Mouse (Mus musculus): ENCODE data around the gene Abcb1b. TPM values are rescaled to one million over a fixed set of nuclear protein-coding genes. Genes with fewer than 3 reads are reported as not detected.
"Not testable (repeated sequence)": the region's sequence is repeated elsewhere in the genome, so short reads cannot be mapped to it uniquely, and the experiment has no call there.

Abcb1b gene
- polyA plus RNA-seq, 1 experiment from 2014 or later = 1.4 TPM

DNA sequence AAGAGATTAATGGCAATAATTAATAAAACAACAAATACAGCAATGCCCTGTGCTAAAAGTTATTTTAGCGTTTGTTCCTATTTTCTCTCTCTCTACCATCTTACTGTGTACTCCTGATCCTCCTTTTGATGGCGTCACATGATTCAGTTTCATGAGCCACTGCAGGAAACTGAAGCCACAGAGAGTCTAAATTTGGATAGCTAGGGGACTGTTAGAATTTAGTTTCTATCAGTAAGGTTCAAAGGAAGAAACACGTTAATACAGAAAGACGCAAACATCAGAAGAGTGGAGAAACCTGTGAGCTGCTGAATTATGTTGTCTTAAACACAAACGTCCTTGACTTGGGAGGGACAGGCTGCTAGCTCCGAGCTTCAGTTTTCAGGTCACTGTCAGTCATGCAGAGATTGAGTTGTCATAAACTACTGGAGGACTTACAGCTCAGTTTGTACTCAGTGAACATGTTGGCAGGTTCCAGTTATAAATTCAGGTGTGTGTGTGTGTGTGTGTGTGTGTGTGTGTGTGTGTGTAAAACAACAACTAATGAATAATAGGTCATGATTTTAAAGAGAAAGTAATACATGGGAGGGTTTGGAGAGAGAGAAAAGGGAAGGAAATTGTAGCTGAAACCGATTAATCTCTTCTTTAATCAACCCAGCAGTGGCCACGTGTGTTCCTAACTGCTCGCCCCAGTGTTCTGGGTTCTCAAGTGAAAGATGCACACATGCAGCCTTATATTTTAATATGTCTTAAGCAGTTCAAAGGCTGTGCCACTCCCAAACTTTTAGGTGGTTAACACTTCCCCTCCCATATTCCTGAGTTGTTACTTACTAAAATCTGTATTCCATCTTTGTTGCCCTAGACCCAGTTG is 9.4 kb downstream of the Abcb1b start:
- Histone ChIP-seq H3K4me2 (ENCODE audit: low read length) (no peak overlapping the region), H3K27me3 (ENCODE audit: control insufficient read depth, insufficient read depth, low read length) (no peaks in the 10 kb centered on the region), H3K9me3 (ENCODE audit: control insufficient read depth, low read length) (no peaks in the 10 kb centered on the region), H3K36me3 (ENCODE audit: control insufficient read depth, insufficient read depth, low read length) (no peaks in the 10 kb centered on the region), H3K27ac (replicated peaks in 1 of 2; ENCODE audit: control insufficient read depth in 1 of 2, insufficient read depth in 1 of 2, low read depth in 2 of 2, low read length in 2 of 2) (no peak overlapping the region), H3K4me3 (ENCODE audit: control insufficient read depth in 1 of 2, insufficient read depth in 1 of 2, low read depth in 1 of 2, low read length in 2 of 2) (no peak overlapping the region), H3K9ac (ENCODE audit: low read length) (no peak overlapping the region), H3K4me1 (ENCODE audit: control insufficient read depth in 2 of 2, insufficient read depth in 2 of 2, low read length in 2 of 2) (no peaks in the 10 kb centered on the region)
- 78% methylated on average over 9 of the region's 9 CpGs for WGBS
- no peak for ATAC-seq (ENCODE audit: insufficient number of reproducible peaks, insufficient read depth, low FRiP score, low read depth)

GRCm38 (mm10) chr5:8813872-8814271 is 15.9 kb downstream of the Abcb1b start:
- H3K27ac ChIP-seq (replicated peaks in 1 of 2; ENCODE audit: control insufficient read depth in 1 of 2, insufficient read depth in 1 of 2, low read depth in 2 of 2, low read length in 2 of 2) = no peak overlapping the region
- H3K9ac ChIP-seq (ENCODE audit: low read length) = no peak overlapping the region
- no peak for ATAC-seq (ENCODE audit: insufficient number of reproducible peaks, insufficient read depth, low FRiP score, low read depth)
- no peaks in the 10 kb centered on the region for H3K27me3 ChIP-seq (ENCODE audit: control insufficient read depth, insufficient read depth, low read length)
- H3K4me2 ChIP-seq (ENCODE audit: low read length) = no peak overlapping the region
- H3K4me1 ChIP-seq (ENCODE audit: control insufficient read depth in 2 of 2, insufficient read depth in 2 of 2, low read length in 2 of 2) = no peaks in the 10 kb centered on the region
- no peaks in the 10 kb centered on the region for H3K36me3 ChIP-seq (ENCODE audit: control insufficient read depth, insufficient read depth, low read length)
- 75% methylated on average over 1 of the region's 1 CpGs for WGBS
- H3K9me3 ChIP-seq (ENCODE audit: control insufficient read depth, low read length) = no peaks in the 10 kb centered on the region
- H3K4me3 ChIP-seq (ENCODE audit: control insufficient read depth in 1 of 2, insufficient read depth in 1 of 2, low read depth in 1 of 2, low read length in 2 of 2) = no peak overlapping the region

GRCm38 (mm10) chr5:8819635-8820591 is 22.0 kb downstream of the Abcb1b start:
- H3K9ac ChIP-seq (ENCODE audit: low read length) = peak overlapping the region; percentile 52; the same call in 1 of the 2 replicates
- WGBS = 16% methylated on average over 7 of the region's 8 CpGs

GRCm38 (mm10) chr5:8820592-8821104 is 22.7 kb downstream of the Abcb1b start:
- H3K4me3 ChIP-seq (ENCODE audit: control insufficient read depth in 1 of 2, insufficient read depth in 1 of 2, low read depth in 1 of 2, low read length in 2 of 2); H3K27ac ChIP-seq (replicated peaks in 1 of 2; ENCODE audit: control insufficient read depth in 1 of 2, insufficient read depth in 1 of 2, low read depth in 2 of 2, low read length in 2 of 2); H3K9ac ChIP-seq (ENCODE audit: low read length); ATAC-seq (ENCODE audit: insufficient number of reproducible peaks, insufficient read depth, low FRiP score, low read depth); H3K9me3 ChIP-seq (ENCODE audit: control insufficient read depth, low read length); H3K36me3 ChIP-seq (ENCODE audit: control insufficient read depth, insufficient read depth, low read length); H3K27me3 ChIP-seq (ENCODE audit: control insufficient read depth, insufficient read depth, low read length); H3K4me1 ChIP-seq (ENCODE audit: control insufficient read depth in 2 of 2, insufficient read depth in 2 of 2, low read length in 2 of 2): not testable (repeated sequence)
- peak overlapping the region; percentile 64 for H3K4me2 ChIP-seq (ENCODE audit: low read length)
- 0% methylated on average over 4 of the region's 6 CpGs for WGBS

More at GRCm38 (mm10) chr5:8819635-8820591, 22.0 kb downstream of the Abcb1b start:
- H3K36me3 ChIP-seq (ENCODE audit: control insufficient read depth, insufficient read depth, low read length) = no peaks in the 10 kb centered on the region
- peak overlapping the region; percentile 25 to 37 for H3K4me3 ChIP-seq (ENCODE audit: control insufficient read depth in 1 of 2, insufficient read depth in 1 of 2, low read depth in 1 of 2, low read length in 2 of 2)
- H3K4me2 ChIP-seq (ENCODE audit: low read length) = peak overlapping the region; percentile 64
- H3K4me1 ChIP-seq (ENCODE audit: control insufficient read depth in 2 of 2, insufficient read depth in 2 of 2, low read length in 2 of 2) = peaks cover 0 to 5% of the 10 kb centered on the region in 2 experiments; a peak in 1 of 4 replicates
- no peaks in the 10 kb centered on the region for H3K9me3 ChIP-seq (ENCODE audit: control insufficient read depth, low read length)
- ATAC-seq (ENCODE audit: insufficient number of reproducible peaks, insufficient read depth, low FRiP score, low read depth) = no peak
- H3K27ac ChIP-seq (replicated peaks in 1 of 2; ENCODE audit: control insufficient read depth in 1 of 2, insufficient read depth in 1 of 2, low read depth in 2 of 2, low read length in 2 of 2) = no peak overlapping the region
- H3K27me3 ChIP-seq (ENCODE audit: control insufficient read depth, insufficient read depth, low read length) = no peaks in the 10 kb centered on the region

- no peak for ATAC-seq (ENCODE audit: insufficient number of reproducible peaks, insufficient read depth, low FRiP score, low read depth)
- Histone ChIP-seq H3K9me3 (ENCODE audit: control insufficient read depth, low read length) (no peaks in the 10 kb centered on the region), H3K4me1 (ENCODE audit: control insufficient read depth in 2 of 2, insufficient read depth in 2 of 2, low read length in 2 of 2) (no peaks in the 10 kb centered on the region; a peak in 1 of 4 replicates), H3K4me2 (ENCODE audit: low read length) (no peak overlapping the region), H3K4me3 (ENCODE audit: control insufficient read depth in 1 of 2, insufficient read depth in 1 of 2, low read depth in 1 of 2, low read length in 2 of 2) (no peak overlapping the region), H3K27me3 (ENCODE audit: control insufficient read depth, insufficient read depth, low read length) (no peaks in the 10 kb centered on the region), H3K9ac (ENCODE audit: low read length) (no peak overlapping the region), H3K36me3 (ENCODE audit: control insufficient read depth, insufficient read depth, low read length) (no peaks in the 10 kb centered on the region), H3K27ac (replicated peaks in 1 of 2; ENCODE audit: control insufficient read depth in 1 of 2, insufficient read depth in 1 of 2, low read depth in 2 of 2, low read length in 2 of 2) (no peak overlapping the region)
- 73% methylated on average over 8 of the region's 8 CpGs for WGBS
These were observed 40.9 kb downstream of the Abcb1b start for GRCm38 (mm10) chr5:8838661-8839438.

GRCm38 (mm10) chr5:8839651-8840050 is 41.7 kb downstream of the Abcb1b start:
- Histone ChIP-seq H3K4me3 (ENCODE audit: control insufficient read depth in 1 of 2, insufficient read depth in 1 of 2, low read depth in 1 of 2, low read length in 2 of 2) (no peak overlapping the region), H3K4me2 (ENCODE audit: low read length) (no peak overlapping the region), H3K4me1 (ENCODE audit: control insufficient read depth in 2 of 2, insufficient read depth in 2 of 2, low read length in 2 of 2) (no peaks in the 10 kb centered on the region; a peak in 1 of 4 replicates), H3K36me3 (ENCODE audit: control insufficient read depth, insufficient read depth, low read length) (no peaks in the 10 kb centered on the region), H3K9me3 (ENCODE audit: control insufficient read depth, low read length) (no peaks in the 10 kb centered on the region), H3K27ac (replicated peaks in 1 of 2; ENCODE audit: control insufficient read depth in 1 of 2, insufficient read depth in 1 of 2, low read depth in 2 of 2, low read length in 2 of 2) (no peak overlapping the region), H3K27me3 (ENCODE audit: control insufficient read depth, insufficient read depth, low read length) (no peaks in the 10 kb centered on the region), H3K9ac (ENCODE audit: low read length) (no peak overlapping the region)
- ATAC-seq (ENCODE audit: insufficient number of reproducible peaks, insufficient read depth, low FRiP score, low read depth) = no peak
- WGBS = 82% methylated on average over 4 of the region's 4 CpGs

- Histone ChIP-seq H3K9me3 (ENCODE audit: control insufficient read depth, low read length) (no peaks in the 10 kb centered on the region), H3K4me2 (ENCODE audit: low read length) (no peak overlapping the region), H3K4me3 (ENCODE audit: control insufficient read depth in 1 of 2, insufficient read depth in 1 of 2, low read depth in 1 of 2, low read length in 2 of 2) (no peak overlapping the region), H3K36me3 (ENCODE audit: control insufficient read depth, insufficient read depth, low read length) (no peaks in the 10 kb centered on the region), H3K27me3 (ENCODE audit: control insufficient read depth, insufficient read depth, low read length) (no peaks in the 10 kb centered on the region), H3K9ac (ENCODE audit: low read length) (no peak overlapping the region), H3K27ac (replicated peaks in 1 of 2; ENCODE audit: control insufficient read depth in 1 of 2, insufficient read depth in 1 of 2, low read depth in 2 of 2, low read length in 2 of 2) (no peak overlapping the region), H3K4me1 (ENCODE audit: control insufficient read depth in 2 of 2, insufficient read depth in 2 of 2, low read length in 2 of 2) (no peaks in the 10 kb centered on the region; a peak in 1 of 4 replicates)
- 45% methylated on average over 5 of the region's 5 CpGs for WGBS
- no peak for ATAC-seq (ENCODE audit: insufficient number of reproducible peaks, insufficient read depth, low FRiP score, low read depth)
These were observed 42.9 kb downstream of the Abcb1b start for GRCm38 (mm10) chr5:8840887-8841286.

Data from heart, embryonic 14.5 days (tissue).